Mouse (Mus musculus) thymus, postnatal 36 days (tissue): Measurements from ENCODE around the gene Zfc3h1.

ENCODE experiments used
- DNase-seq, 2 experiments: peaks; one replicate each; pipeline ENCODE4 v3.0.0; 2022; ENCODE audit warnings: mixed read lengths in 2 of 2

Gene Zfc3h1

GRCm38 (mm10) chr10:115384221-115385017, at the start of gene Zfc3h1, which contains the start of gene Thap2:
Gene Zfc3h1, plus strand, starts transcription at chr10:115384959.
Gene Thap2, minus strand, starts transcription at chr10:115384443.
- DNase-seq = peak; percentile 96 to 98

- no peak for DNase-seq
These were observed 47.9 kb upstream of the Zfc3h1 start for GRCm38 (mm10) chr10:115336901-115337300.

GRCm38 (mm10) chr10:115339820-115340328, 44.9 kb upstream of the Zfc3h1 start:
- DNase-seq = no peak

- DNase-seq = no peak
These were observed 41.9 kb upstream of the Zfc3h1 start for GRCm38 (mm10) chr10:115342771-115343425.

GRCm38 (mm10) chr10:115346444-115346843, 38.3 kb upstream of the Zfc3h1 start:
- no peak for DNase-seq

GRCm38 (mm10) chr10:115348131-115348530, 36.6 kb upstream of the Zfc3h1 start:
- DNase-seq = no peak

- DNase-seq = no peak
These were observed 35.7 kb upstream of the Zfc3h1 start for GRCm38 (mm10) chr10:115349029-115349428.

GRCm38 (mm10) chr10:115349509-115349908, 35.2 kb upstream of the Zfc3h1 start:
- no peak for DNase-seq

GRCm38 (mm10) chr10:115350810-115351397, 33.9 kb upstream of the Zfc3h1 start:
- no peak for DNase-seq

GRCm38 (mm10) chr10:115354553-115354952, 30.2 kb upstream of the Zfc3h1 start:
- DNase-seq = no peak

- no peak for DNase-seq
These were observed 29.7 kb upstream of the Zfc3h1 start for GRCm38 (mm10) chr10:115355016-115355415.

- no peak for DNase-seq
These were observed 28.7 kb upstream of the Zfc3h1 start for GRCm38 (mm10) chr10:115356106-115356505.

- DNase-seq = no peak
These were observed 26.4 kb upstream of the Zfc3h1 start for GRCm38 (mm10) chr10:115358216-115358919.

GRCm38 (mm10) chr10:115359066-115359465, 25.7 kb upstream of the Zfc3h1 start:
- no peak for DNase-seq

- DNase-seq = peak; percentile 92 to 95
These were observed 22.7 kb upstream of the Zfc3h1 start, which contains the start of gene Tmem19 for GRCm38 (mm10) chr10:115361840-115362622. Gene Tmem19, minus strand, starts transcription at chr10:115362501.

- DNase-seq = no peak
These were observed 22.2 kb upstream of the Zfc3h1 start for GRCm38 (mm10) chr10:115362623-115362964.

GRCm38 (mm10) chr10:115363151-115363550, 21.6 kb upstream of the Zfc3h1 start:
- DNase-seq = peak; percentile 34 to 55

GRCm38 (mm10) chr10:115381506-115382084, 3.2 kb upstream of the Zfc3h1 start:
- DNase-seq = no peak

- no peak for DNase-seq
These were observed 1.7 kb upstream of the Zfc3h1 start for GRCm38 (mm10) chr10:115382846-115383643.

GRCm38 (mm10) chr10:115383644-115384220, 1.0 kb upstream of the Zfc3h1 start:
- DNase-seq = no peak
